Mouse (Mus musculus) kidney, postnatal 36 days (tissue): ENCODE data around the gene Bglap3.

ENCODE experiments used
- DNase-seq, 2 experiments: peaks; one replicate each; pipeline ENCODE4 v3.0.0; 2021 to 2022; ENCODE audit warnings: mixed read lengths in 2 of 2

Bglap3 gene

GRCm38 (mm10) chr3:88334902-88335435 is 37.6 kb downstream of the Bglap3 start:
- DNase-seq: no peak

GRCm38 (mm10) chr3:88334029-88334658 is 38.4 kb downstream of the Bglap3 start:
- peak; percentile 40 to 53 for DNase-seq

- DNase-seq: peak; percentile 50 to 76
These were observed 41.3 kb downstream of the Bglap3 start for GRCm38 (mm10) chr3:88331282-88331681.

- no peak for DNase-seq
These were observed 43.6 kb downstream of the Bglap3 start for GRCm38 (mm10) chr3:88328956-88329355.

GRCm38 (mm10) chr3:88324951-88325405 is 47.6 kb downstream of the Bglap3 start, which contains the start of gene Glmp:
Glmp (plus strand) TSS chr3:88325023.
- peak; percentile 74 to 83 for DNase-seq
